Mouse (Mus musculus) liver, postnatal 0 days (tissue): ENCODE measurements around the gene Dab2.

Experiments used
- CTCF ChIP-seq: sonication (generic); IDR thresholded peaks from 2 replicates; pipeline ENCODE4 v1.5.1; 2016; ENCODE audit warnings: antibody characterized with exemption, low read depth
- EP300 ChIP-seq: IDR thresholded peaks from 2 replicates; pipeline ENCODE4 v1.6.1; 2016; ENCODE audit warnings: antibody characterized with exemption, low read depth, mild to moderate bottlenecking

GRCm38 (mm10) chr15:6353901-6354300, 54.3 kb downstream of the Dab2 start:
- no peak for TF ChIP-seq CTCF
- no peak for TF ChIP-seq EP300
